Mouse (Mus musculus): ENCODE measurements at regions not wholly inside any gene's neighbourhood (a gene's known extent, or its start where the extent isn't known, plus 50 kb on each side); places are given as distances from the start of the nearest gene placed in this dataset.

DNA sequence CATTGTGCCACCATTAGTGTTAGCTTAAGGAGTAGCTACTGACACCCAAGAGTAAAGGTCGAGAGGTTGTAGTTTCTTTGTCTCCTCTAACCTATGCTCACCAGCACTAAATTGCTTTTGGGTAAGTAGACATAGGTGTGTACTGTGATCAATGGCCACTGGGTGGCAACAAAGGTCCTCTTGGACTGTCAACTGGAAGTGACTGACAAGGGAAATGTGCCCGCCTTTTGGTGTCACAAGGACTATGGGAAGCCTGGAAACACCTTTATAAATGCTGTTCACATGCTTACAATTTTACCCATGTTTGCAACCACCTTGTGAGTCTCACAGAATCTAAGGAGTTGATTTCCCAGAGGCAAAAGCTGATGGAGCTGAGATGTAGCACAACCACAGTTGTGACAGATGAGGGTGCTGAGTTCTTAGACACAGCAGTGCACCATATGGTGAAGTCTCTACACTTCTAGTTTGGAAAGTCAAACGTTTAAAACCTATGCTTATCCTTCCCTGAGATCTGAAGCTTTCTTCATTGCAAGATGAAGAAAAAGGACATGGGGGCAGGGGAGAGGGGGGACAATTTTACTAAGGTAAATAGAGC, 303.2 kb upstream of the Camk1g start:
- 0 out of 2 replicates have a peak, but pooled peaks have one; percentile 6 for TF ChIP-seq CTCF (IDR thresholded peaks at IDR 0.05; ENCODE audit: low read depth, low read length)
- TF ChIP-seq GATA2 (IDR thresholded peaks at IDR 0.05; ENCODE audit: borderline replicate concordance, low read depth, low read length), result no peak
- TF ChIP-seq GATA1 (IDR thresholded peaks at IDR 0.05; ENCODE audit: borderline replicate concordance, low read length), result no peak
- TF ChIP-seq TAL1 (conservative IDR thresholded peaks at IDR 0.05; ENCODE audit: low read depth, low read length), result no peak
- no peak for TF ChIP-seq POLR2AphosphoS5 (IDR thresholded peaks at IDR 0.05; ENCODE audit: insufficient replicate concordance, low read depth, low read length)
